Mouse (Mus musculus) neutrophil, adult 65 days (primary cell): Measurements from ENCODE around the gene Cfi. TPM values are rescaled to one million over a fixed set of nuclear protein-coding genes. Genes with fewer than 3 reads are reported as not detected.

Source experiments
- total RNA-seq: library from RNA; stranded (reverse); gene quantifications from 2 replicates; pipeline ENCODE4 v1.2.4, GENCODE M21; 2023

Gene Cfi
- total RNA-seq = not detected in 2 replicates

DNA sequence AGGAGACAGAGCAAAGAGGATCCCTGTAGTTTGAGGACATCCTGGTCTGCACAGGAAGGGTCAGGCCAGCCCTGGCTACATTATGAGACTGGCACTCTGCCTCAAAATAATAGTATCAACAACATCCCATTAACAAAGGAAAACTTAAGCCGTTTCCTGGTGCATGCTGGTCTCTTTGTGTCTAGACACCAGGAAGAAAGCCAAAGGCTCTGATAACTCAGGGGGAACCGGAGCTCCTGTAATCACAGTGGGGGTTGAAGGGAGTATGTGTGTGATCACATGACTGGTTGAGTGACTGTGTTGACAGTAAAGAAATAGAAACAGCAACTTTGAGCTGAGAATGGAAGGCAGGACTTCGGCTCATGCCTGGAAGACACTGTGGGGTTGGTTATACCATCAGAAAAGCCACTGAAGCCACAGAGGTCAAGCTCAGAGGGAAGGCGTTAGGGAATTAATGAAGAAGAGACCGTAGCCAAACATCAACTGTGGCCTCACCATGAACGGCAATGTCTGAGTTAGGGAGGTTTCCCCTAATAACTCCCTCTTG is at the start of gene Cfi:
Gene Cfi, plus strand, starts transcription at position 497 of the 547 bp plus-strand sequence.

DNA sequence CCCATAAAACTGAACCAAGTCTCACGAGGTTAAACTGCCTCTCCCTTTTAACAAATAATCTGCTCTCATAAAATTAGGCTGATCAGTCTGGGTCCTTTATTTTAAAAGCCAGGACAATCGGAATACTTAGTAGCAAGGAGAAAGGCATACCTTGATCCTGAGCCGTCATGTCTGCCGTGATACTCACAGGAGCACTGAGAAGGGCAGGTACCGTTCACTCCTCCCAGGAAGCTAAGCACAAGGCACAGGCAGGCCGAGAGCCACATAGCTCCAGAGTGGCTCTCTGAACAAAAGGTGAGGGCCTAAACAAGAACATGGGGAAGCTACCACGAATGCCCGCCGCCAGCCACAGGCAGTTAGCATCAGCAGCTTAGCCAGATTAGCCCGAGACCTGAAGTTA is 31.9 kb upstream of the Cfi start, which contains the start of gene Lrit3:
Gene Lrit3, minus strand, starts transcription at position 266 of the 400 bp plus-strand sequence.

DNA sequence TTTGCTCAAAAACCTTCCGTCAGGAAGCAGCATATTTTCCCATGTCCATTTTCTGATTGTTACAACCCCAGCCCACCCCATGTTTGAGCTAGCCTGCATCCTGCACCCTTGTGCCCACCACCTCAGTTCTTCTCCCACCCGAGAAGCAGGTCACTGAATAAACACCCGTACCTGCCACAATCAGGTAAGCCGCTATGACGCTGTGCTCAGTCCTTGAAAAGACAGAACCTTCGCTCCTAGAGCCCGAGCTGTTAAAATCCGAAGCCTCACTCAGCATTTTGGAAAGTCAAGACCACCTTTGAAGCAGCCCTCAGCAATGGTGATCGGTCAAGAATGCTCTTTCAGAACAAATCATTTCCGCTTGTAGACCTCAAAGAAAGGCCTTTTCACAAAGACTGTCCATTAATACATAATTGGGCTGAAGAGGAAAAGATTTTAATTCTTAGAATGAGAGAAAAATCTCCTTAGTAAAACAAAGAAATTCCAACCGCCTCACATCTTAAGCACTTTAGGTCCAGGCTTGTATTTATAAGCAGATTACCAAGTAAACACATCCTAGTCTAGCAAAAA is 13.4 kb upstream of the Cfi start, which contains the start of gene Rrh:
Gene Rrh, minus strand, starts transcription at position 382 of the 570 bp plus-strand sequence.

DNA sequence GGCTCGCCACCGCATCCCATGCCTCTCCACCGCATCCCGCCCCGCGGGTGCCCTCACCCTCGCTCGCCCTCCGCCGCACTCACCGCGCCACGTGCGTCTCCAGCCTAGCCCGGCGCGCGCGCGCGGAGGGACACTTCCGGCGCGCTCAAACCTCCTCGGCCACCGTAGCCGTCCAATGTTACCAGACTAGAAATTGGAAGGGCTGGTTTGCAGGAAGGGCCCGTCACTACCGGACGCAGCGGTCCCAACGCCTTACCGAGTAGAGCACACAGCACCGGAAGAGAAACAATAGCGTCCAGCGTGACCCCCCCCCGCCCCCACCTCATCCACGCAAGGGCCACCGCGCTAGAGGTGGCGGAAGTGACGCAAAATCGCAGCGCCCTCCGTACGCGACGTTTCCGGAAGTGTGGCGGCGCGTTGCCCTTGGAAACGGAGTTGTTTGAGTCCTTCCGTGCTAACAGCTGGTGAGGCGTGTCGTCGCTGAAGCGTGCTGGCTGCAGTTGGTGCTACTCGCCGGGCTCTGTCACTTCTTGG is 4.6 kb upstream of the Cfi start, which contains the start of gene Gar1:
Gene Gar1, minus strand, starts transcription at position 362 of the 534 bp plus-strand sequence.

DNA sequence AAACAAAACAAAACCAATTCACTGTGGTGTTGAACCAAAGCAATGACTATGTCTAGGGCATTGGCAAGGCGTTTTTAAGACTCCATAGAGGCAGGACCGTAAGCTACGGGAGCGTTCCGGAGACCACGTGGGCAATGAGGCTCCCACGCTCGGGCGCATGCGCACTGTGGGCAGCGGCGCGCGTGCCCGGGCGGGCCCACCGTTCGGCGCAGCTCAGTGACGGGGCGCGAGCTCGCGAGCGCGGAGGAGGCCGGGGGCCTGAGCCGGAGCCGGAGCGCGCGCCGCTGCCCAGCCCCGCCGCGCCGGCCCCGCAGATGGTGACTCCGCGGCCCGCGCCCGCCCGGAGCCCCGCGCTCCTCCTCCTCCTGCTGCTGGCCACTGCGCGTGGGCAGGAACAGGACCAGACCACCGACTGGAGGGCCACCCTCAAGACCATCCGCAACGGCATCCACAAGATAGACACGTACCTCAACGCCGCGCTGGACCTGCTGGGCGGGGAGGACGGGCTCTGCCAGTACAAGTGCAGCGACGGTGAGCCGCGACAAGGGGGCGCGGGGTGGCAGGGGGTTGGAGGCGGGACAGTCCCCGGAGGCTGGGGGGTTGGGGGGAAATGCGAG is 42.8 kb downstream of the Cfi start, which contains the start of gene Pla2g12a:
Gene Pla2g12a, plus strand, starts transcription at position 202 of the 617 bp plus-strand sequence.

DNA sequence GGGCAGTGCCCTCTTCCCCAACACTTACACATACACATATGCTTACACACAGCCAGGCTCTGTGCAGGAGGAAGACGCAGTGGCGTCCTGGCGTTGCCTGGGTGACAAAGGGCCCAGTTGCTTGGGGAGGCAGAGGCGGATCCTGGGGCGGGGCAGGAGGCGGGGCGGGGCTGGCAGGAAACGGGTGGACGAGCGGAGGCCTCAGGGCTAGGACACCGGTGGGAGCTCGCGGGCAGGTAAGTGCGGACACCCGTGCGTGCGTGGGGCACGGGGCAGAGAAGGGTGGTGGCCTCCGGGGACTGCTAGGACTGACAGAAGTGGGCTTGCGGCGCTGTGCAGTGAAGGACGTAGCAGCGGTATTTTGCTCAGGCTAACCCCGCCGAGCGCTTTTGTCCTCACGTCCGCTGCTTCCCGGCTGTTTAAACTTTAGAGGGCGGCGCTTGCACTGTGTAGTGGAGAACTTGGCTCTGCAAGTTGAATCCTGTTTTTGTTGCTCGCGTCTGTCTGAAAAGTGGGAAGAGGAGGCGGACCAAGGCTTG is 65.7 kb downstream of the Cfi start, which contains the start of gene Casp6:
Gene Casp6, plus strand, starts transcription at position 155 of the 539 bp plus-strand sequence.

Other genes with a start within 250 kb of the Cfi start
- 0.27 and 1.5 TPM in 2 replicates for gene Egf, start 80.6 kb upstream of the Cfi start, total RNA-seq
- gene Lrit3, start 31.9 kb upstream of the Cfi start, total RNA-seq = not detected in 2 replicates
- gene Rrh, start 13.3 kb upstream of the Cfi start, total RNA-seq = 0.25 and 0.34 TPM in 2 replicates
- gene Gar1, start 4.5 kb upstream of the Cfi start, total RNA-seq = 19.5 and 20.3 TPM in 2 replicates
- 2.8 and 3.7 TPM in 2 replicates for gene Pla2g12a, start 42.7 kb downstream of the Cfi start, total RNA-seq
- gene Casp6, start 65.5 kb downstream of the Cfi start, total RNA-seq = 10.8 and 11.3 TPM in 2 replicates
- gene Mcub, start 134.3 kb downstream of the Cfi start, total RNA-seq = 21.3 and 21.9 TPM in 2 replicates
- 64.8 and 99.7 TPM in 2 replicates for gene Sec24b, start 225.7 kb downstream of the Cfi start, total RNA-seq